Mouse (Mus musculus) spleen, adult 2 months (tissue): ENCODE data around the gene Cc2d1a. TPM values are rescaled to one million over a fixed set of nuclear protein-coding genes. Genes with fewer than 3 reads are reported as not detected.

Experiments used
- DNase-seq, 2 experiments: peaks; one replicate each; pipeline versions ENCODE4 v3.0.0 to v3.0.0-alpha.2; 2012 to 2021; ENCODE audit warnings: low spot score in 2 of 2, low read depth in 1 of 2
- H3K27ac ChIP-seq: fragments of 200-500 bp; 2 replicates; pipeline ENCODE4 v1.5.1; 2012; ENCODE audit warnings: low read length, inconsistent platforms; ENCODE audit not compliant: insufficient read depth
- H3K27me3 ChIP-seq: fragments of 200-500 bp; 2 replicates; pipeline ENCODE4 v1.6.1; 2012; ENCODE audit warnings: mild to moderate bottlenecking, moderate library complexity, low read length, inconsistent platforms; ENCODE audit not compliant: control insufficient read depth, insufficient read depth
- H3K36me3 ChIP-seq: fragments of 200-500 bp; 2 replicates; pipeline ENCODE4 v1.6.1; 2012; ENCODE audit warnings: mild to moderate bottlenecking, low read length, inconsistent platforms; ENCODE audit not compliant: control insufficient read depth, insufficient read depth
- H3K4me1 ChIP-seq: fragments of 200-500 bp; 2 replicates; pipeline ENCODE4 v1.6.1; 2011; ENCODE audit warnings: inconsistent platforms; ENCODE audit not compliant: control insufficient read depth, insufficient read depth, insufficient read length
- H3K4me3 ChIP-seq: fragments of 200-500 bp; 2 replicates; pipeline ENCODE4 v1.5.1; 2011; ENCODE audit warnings: mild to moderate bottlenecking, inconsistent platforms; ENCODE audit not compliant: insufficient read depth, insufficient read length; ENCODE audit errors: extremely low read depth
- CTCF ChIP-seq: fragments of 200-500 bp; IDR thresholded peaks from 2 replicates; pipeline ENCODE4 v1.5.1; 2011; ENCODE audit warnings: mild to moderate bottlenecking, inconsistent platforms; ENCODE audit not compliant: insufficient read depth, insufficient read length, insufficient replicate concordance; ENCODE audit errors: extremely low read depth
- POLR2A ChIP-seq: fragments of 200-500 bp; IDR thresholded peaks from 2 replicates; pipeline ENCODE4 v1.6.1; 2011; ENCODE audit warnings: low read depth, low read length, inconsistent platforms
- WGBS: fragments of 180-500 bp; shearing (Covaris S2); methylation state at CpG from one replicate; pipeline ENCODE4 v1.1.7; 2018; 5-methylcytosine and 5-hydroxymethylcytosine counted together
- polyA plus RNA-seq: library from polyadenylated mRNA; depleted of rRNA; stranded (reverse); fragments of >200 nt; gene quantifications from 2 replicates; pipeline ENCODE4 v1.2.3, GENCODE M21; 2012

Gene Cc2d1a
- polyA plus RNA-seq, 1 experiment, result 21.0 TPM

- no peaks in the 10 kb centered on the region for H3K36me3 ChIP-seq
- H3K27me3 ChIP-seq, result peaks cover 3% of the 10 kb centered on the region; the same call in 1 of the 2 replicates
- no peak for TF ChIP-seq POLR2A
- no peak for TF ChIP-seq CTCF
- H3K4me1 ChIP-seq, result peaks cover 3% of the 10 kb centered on the region
- peak overlapping the region; percentile 55 for H3K4me3 ChIP-seq
- WGBS, result 25% methylated on average over 21 of the region's 21 CpGs
- no peak for DNase-seq
- no peak overlapping the region for H3K27ac ChIP-seq
Measured at GRCm38 (mm10) chr8:84184085-84185043, 36.6 kb upstream of the Cc2d1a start.

- Histone ChIP-seq H3K4me1 (peaks cover 3% of the 10 kb centered on the region), H3K27me3 (peaks cover 3% of the 10 kb centered on the region; the same call in 1 of the 2 replicates), H3K36me3 (no peaks in the 10 kb centered on the region), H3K4me3 (peak overlapping the region; percentile 55), H3K27ac (no peak overlapping the region)
- 1% methylated on average over 84 of the region's 87 CpGs for WGBS
- TF ChIP-seq POLR2A (no peak), CTCF (no peak)
- no peak for DNase-seq
Measured at GRCm38 (mm10) chr8:84183261-84184084, 35.7 kb upstream of the Cc2d1a start.

- H3K4me3 ChIP-seq, result no peak overlapping the region
Measured at GRCm38 (mm10) chr8:84182833-84183232, 35.1 kb upstream of the Cc2d1a start.

GRCm38 (mm10) chr8:84180530-84181190, 32.9 kb upstream of the Cc2d1a start:
- DNase-seq, result no peak
- Histone ChIP-seq H3K4me1 (peaks cover 3% of the 10 kb centered on the region), H3K27ac (no peak overlapping the region), H3K36me3 (no peaks in the 10 kb centered on the region), H3K4me3 (no peak overlapping the region), H3K27me3 (peaks cover 3% of the 10 kb centered on the region; the same call in 1 of the 2 replicates)
- TF ChIP-seq POLR2A (no peak), CTCF (no peak)
- 35% methylated on average over 16 of the region's 16 CpGs for WGBS

More at GRCm38 (mm10) chr8:84182833-84183232, 35.1 kb upstream of the Cc2d1a start:
- WGBS, result 32% methylated on average over 4 of the region's 4 CpGs
- TF ChIP-seq CTCF, result no peak
- no peak for TF ChIP-seq POLR2A
- Histone ChIP-seq H3K27ac (no peak overlapping the region), H3K27me3 (peaks cover 3% of the 10 kb centered on the region; the same call in 1 of the 2 replicates), H3K4me1 (peaks cover 3% of the 10 kb centered on the region), H3K36me3 (no peaks in the 10 kb centered on the region)
- no peak for DNase-seq

GRCm38 (mm10) chr8:84179946-84180345, 32.2 kb upstream of the Cc2d1a start:
- Histone ChIP-seq H3K27me3 (peaks cover 3% of the 10 kb centered on the region; the same call in 1 of the 2 replicates), H3K4me3 (no peak overlapping the region), H3K36me3 (no peaks in the 10 kb centered on the region), H3K27ac (no peak overlapping the region), H3K4me1 (peaks cover 3% of the 10 kb centered on the region)
- TF ChIP-seq POLR2A (no peak), CTCF (no peak)
- WGBS, result 72% methylated on average over 4 of the region's 4 CpGs
- DNase-seq, result no peak

- 92% methylated on average over 8 of the region's 8 CpGs for WGBS
- Histone ChIP-seq H3K4me1 (no peaks in the 10 kb centered on the region; the same call in 1 of the 2 replicates), H3K36me3 (no peaks in the 10 kb centered on the region), H3K27me3 (peaks cover 3% of the 10 kb centered on the region; the same call in 1 of the 2 replicates), H3K27ac (no peak overlapping the region), H3K4me3 (no peak overlapping the region)
- no peak for DNase-seq
- TF ChIP-seq POLR2A (no peak), CTCF (no peak)
Measured at GRCm38 (mm10) chr8:84178592-84178991, 30.9 kb upstream of the Cc2d1a start.
